Mouse (Mus musculus) forebrain, postnatal 0 days (tissue): Measurements from ENCODE around the gene Cpsf2. TPM values are rescaled to one million over a fixed set of nuclear protein-coding genes. Genes with fewer than 3 reads are reported as not detected.

Experiments
- ATAC-seq: fragments of 200-750 bp; cut with Nextera tagmentation; 2 replicates; pipeline ENCODE4 v1.8.0; 2017; ENCODE audit warnings: mild to moderate bottlenecking, moderate library complexity
- DNase-seq: peaks from one replicate; pipeline ENCODE4 v3.0.0-alpha.2; 2015
- H3K27ac ChIP-seq: fragments of 300-500 bp; sonication (generic); 2 replicates; pipeline ENCODE4 v1.5.1; 2014; ENCODE audit warnings: low read depth, mild to moderate bottlenecking, antibody characterized with exemption, low read length, moderate library complexity, mixed read lengths
- H3K27me3 ChIP-seq: fragments of 300-500 bp; sonication (generic); 2 replicates; pipeline ENCODE4 v1.6.1; 2014; ENCODE audit warnings: mild to moderate bottlenecking, low read length, mixed read lengths; ENCODE audit not compliant: insufficient read depth
- H3K36me3 ChIP-seq: fragments of 300-500 bp; sonication (generic); 2 replicates; pipeline ENCODE4 v1.6.1; 2014; ENCODE audit warnings: mild to moderate bottlenecking, moderate library complexity; ENCODE audit not compliant: insufficient read depth
- H3K4me1 ChIP-seq: fragments of 300-500 bp; sonication (generic); 2 replicates; pipeline ENCODE4 v1.6.1; 2014; ENCODE audit warnings: antibody characterized with exemption; ENCODE audit not compliant: insufficient read depth
- H3K4me2 ChIP-seq: fragments of 300-500 bp; sonication (generic); 2 replicates; pipeline ENCODE4 v1.6.1; 2014; ENCODE audit warnings: low read depth, mild to moderate bottlenecking, moderate library complexity
- H3K4me3 ChIP-seq: fragments of 300-500 bp; sonication (generic); 2 replicates; pipeline ENCODE4 v1.5.1; 2014; ENCODE audit warnings: low read depth, low read length, mixed read lengths
- H3K9ac ChIP-seq: fragments of 300-500 bp; sonication (generic); 2 replicates; pipeline ENCODE4 v1.6.1; 2014; ENCODE audit warnings: mild to moderate bottlenecking
- H3K9me3 ChIP-seq: fragments of 300-500 bp; sonication (generic); 2 replicates; pipeline ENCODE4 v1.6.1; 2016; ENCODE audit warnings: low read length
- CTCF ChIP-seq: sonication (generic); IDR thresholded peaks from 2 replicates; pipeline ENCODE4 v1.5.1; 2016; ENCODE audit warnings: antibody characterized with exemption, control low read depth, low read depth
- WGBS: fragments of 180-500 bp; shearing (Covaris S2); extraction: QIAGEN DNeasy Blood & Tissue Kit; methylation state at CpG from one replicate; pipeline ENCODE4 v1.1.7; 2014; 5-methylcytosine and 5-hydroxymethylcytosine counted together
- polyA plus RNA-seq: library from polyadenylated mRNA; unstranded; fragments of >200 nt; fragmentation: Nextera tagmentation; extraction: Ambion mirVana; gene quantifications from 2 replicates; pipeline ENCODE4 v1.2.1, GENCODE M21; 2015
- total RNA-seq: library from RNA; depleted of rRNA; stranded (reverse); fragments of >200 nt; gene quantifications from 2 replicates; pipeline ENCODE4 v1.2.3, GENCODE M21; 2014; rRNA removed

Cpsf2 gene
- total and polyA plus RNA-seq, 2 experiments from 2014 or later, result 28.8 to 38.1 TPM

GRCm38 (mm10) chr12:102055758-102056157 is 80.0 kb downstream of the Cpsf2 start:
- Histone ChIP-seq H3K9ac (no peak overlapping the region), H3K9me3 (no peaks in the 10 kb centered on the region), H3K4me1 (no peaks in the 10 kb centered on the region), H3K36me3 (no peaks in the 10 kb centered on the region), H3K4me3 (no peak overlapping the region), H3K27me3 (no peaks in the 10 kb centered on the region), H3K27ac (no peak overlapping the region), H3K4me2 (no peak overlapping the region)
- DNase-seq (peak; percentile 47), ATAC-seq (peak; percentile 29)
- no peak for TF ChIP-seq CTCF
- WGBS, result 85% methylated on average over 10 of the region's 10 CpGs

Other genes starting within 250 kb of the Cpsf2 start
- 4.2 and 7.5 TPM in 2 replicates for gene Fbln5, start 156.9 kb upstream of the Cpsf2 start, total RNA-seq
- 14.0 and 15.6 TPM in 2 replicates for gene Fbln5, start 156.9 kb upstream of the Cpsf2 start, polyA plus RNA-seq
- 17.2 and 20.4 TPM in 2 replicates for gene Trip11, start 62.7 kb upstream of the Cpsf2 start, total RNA-seq
- gene Trip11, start 62.7 kb upstream of the Cpsf2 start, polyA plus RNA-seq, result 11.1 and 17.1 TPM in 2 replicates
- gene Atxn3, start 17.7 kb upstream of the Cpsf2 start, total RNA-seq, result 12.8 and 13.7 TPM in 2 replicates
- gene Atxn3, start 17.7 kb upstream of the Cpsf2 start, polyA plus RNA-seq, result 6.9 and 8.9 TPM in 2 replicates
- 3.0 and 5.6 TPM in 2 replicates for gene Slc24a4, start 152.7 kb downstream of the Cpsf2 start, total RNA-seq
- gene Slc24a4, start 152.7 kb downstream of the Cpsf2 start, polyA plus RNA-seq, result 1.4 and 2.4 TPM in 2 replicates